Mouse (Mus musculus): ENCODE measurements around the gene Vmo1. TPM values are rescaled to one million over a fixed set of nuclear protein-coding genes. Genes with fewer than 3 reads are reported as not detected.
"Not testable (repeated sequence)": the region's sequence is repeated elsewhere in the genome, so short reads cannot be mapped to it uniquely, and the experiment has no call there.

Vmo1 gene
- polyA plus RNA-seq, 1 experiment: not detected

- H3K4me3 ChIP-seq (ENCODE audit: low read depth, low read length): peak overlapping the region; percentile 91
- peaks cover 1% of the 10 kb centered on the region for H3K4me1 ChIP-seq (ENCODE audit: control insufficient read depth, insufficient read depth, low read length)
- H3K36me3 ChIP-seq (ENCODE audit: control insufficient read depth, insufficient read depth, low read length, poor library complexity, severe bottlenecking): peaks cover 21% of the 10 kb centered on the region
- TF ChIP-seq CTCF (IDR thresholded peaks at IDR 0.05; ENCODE audit: low read depth, low read length) (no peak), POLR2A (IDR thresholded peaks at IDR 0.05; ENCODE audit: insufficient read depth, low read length) (no peak), EP300 (IDR thresholded peaks at IDR 0.05; ENCODE audit: insufficient read depth, low read depth, low read length) (no peak)
- no peaks in the 10 kb centered on the region for H3K9me3 ChIP-seq (replicated peaks; ENCODE audit: control insufficient read depth, insufficient read depth, low read length, poor library complexity, severe bottlenecking)
- H3K27me3 ChIP-seq (ENCODE audit: control insufficient read depth, insufficient read depth, low read length, poor library complexity, severe bottlenecking): no peaks in the 10 kb centered on the region
- H3K27ac ChIP-seq (ENCODE audit: insufficient read depth, low read length): no peak overlapping the region
- H3K9ac ChIP-seq (ENCODE audit: low read depth, poor library complexity, severe bottlenecking): peak overlapping the region; percentile 73
These were observed 11.3 kb upstream of the Vmo1 start for GRCm38 (mm10) chr11:70525726-70526125.

GRCm38 (mm10) chr11:70525184-70525678, 10.8 kb upstream of the Vmo1 start, which contains the start of gene Psmb6:
Psmb6 (plus strand) TSS chr11:70525367.
- H3K27me3 ChIP-seq (ENCODE audit: control insufficient read depth, insufficient read depth, low read length, poor library complexity, severe bottlenecking): no peaks in the 10 kb centered on the region
- H3K9ac ChIP-seq (ENCODE audit: low read depth, poor library complexity, severe bottlenecking): peak within 1 kb of the TSS; percentile 73
- peak; percentile 21; the same call in 1 of the 2 replicates for TF ChIP-seq EP300 (IDR thresholded peaks at IDR 0.05; ENCODE audit: insufficient read depth, low read depth, low read length)
- no peak for TF ChIP-seq CTCF (IDR thresholded peaks at IDR 0.05; ENCODE audit: low read depth, low read length)
- TF ChIP-seq POLR2A (IDR thresholded peaks at IDR 0.05; ENCODE audit: insufficient read depth, low read length): peak; percentile 87
- H3K27ac ChIP-seq (ENCODE audit: insufficient read depth, low read length): no peak within 1 kb of the TSS
- peaks cover 21% of the 10 kb centered on the region for H3K36me3 ChIP-seq (ENCODE audit: control insufficient read depth, insufficient read depth, low read length, poor library complexity, severe bottlenecking)
- peak within 1 kb of the TSS; percentile 91 for H3K4me3 ChIP-seq (ENCODE audit: low read depth, low read length)
- no peaks in the 10 kb centered on the region for H3K9me3 ChIP-seq (replicated peaks; ENCODE audit: control insufficient read depth, insufficient read depth, low read length, poor library complexity, severe bottlenecking)
- H3K4me1 ChIP-seq (ENCODE audit: control insufficient read depth, insufficient read depth, low read length): peaks cover 2% of the 10 kb centered on the region

DNA sequence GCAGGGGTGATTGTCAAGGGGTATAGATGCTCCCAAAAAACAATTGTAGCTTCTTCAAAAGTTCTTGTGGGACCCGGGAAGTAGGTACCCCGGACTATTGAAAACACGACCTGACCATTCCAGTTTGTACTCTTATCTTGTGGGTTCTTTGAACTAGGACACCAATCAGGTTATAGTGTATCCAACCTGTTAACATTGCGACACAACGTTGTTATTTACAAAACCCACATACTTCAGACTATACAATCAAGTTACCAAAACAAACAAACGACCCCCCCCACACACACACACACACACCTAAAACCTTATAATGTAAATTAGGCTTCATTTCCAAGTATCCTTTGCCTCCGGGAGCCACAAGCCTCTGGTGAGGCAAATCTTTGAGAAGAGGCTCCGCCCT, 10.4 kb upstream of the Vmo1 start:
- Histone ChIP-seq H3K4me3 (ENCODE audit: low read depth, low read length) (peak overlapping the region; percentile 33; the same call in 1 of the 2 replicates), H3K4me1 (ENCODE audit: control insufficient read depth, insufficient read depth, low read length) (peaks cover 2% of the 10 kb centered on the region), H3K9ac (ENCODE audit: low read depth, poor library complexity, severe bottlenecking) (peak overlapping the region; percentile 43), H3K36me3 (ENCODE audit: control insufficient read depth, insufficient read depth, low read length, poor library complexity, severe bottlenecking) (peaks cover 21% of the 10 kb centered on the region), H3K9me3 (replicated peaks; ENCODE audit: control insufficient read depth, insufficient read depth, low read length, poor library complexity, severe bottlenecking) (no peaks in the 10 kb centered on the region), H3K27ac (ENCODE audit: insufficient read depth, low read length) (no peak overlapping the region), H3K27me3 (ENCODE audit: control insufficient read depth, insufficient read depth, low read length, poor library complexity, severe bottlenecking) (no peaks in the 10 kb centered on the region)
- no peak for TF ChIP-seq EP300 (IDR thresholded peaks at IDR 0.05; ENCODE audit: insufficient read depth, low read depth, low read length)
- no peak for TF ChIP-seq CTCF (IDR thresholded peaks at IDR 0.05; ENCODE audit: low read depth, low read length)
- no peak for TF ChIP-seq POLR2A (IDR thresholded peaks at IDR 0.05; ENCODE audit: insufficient read depth, low read length)

DNA sequence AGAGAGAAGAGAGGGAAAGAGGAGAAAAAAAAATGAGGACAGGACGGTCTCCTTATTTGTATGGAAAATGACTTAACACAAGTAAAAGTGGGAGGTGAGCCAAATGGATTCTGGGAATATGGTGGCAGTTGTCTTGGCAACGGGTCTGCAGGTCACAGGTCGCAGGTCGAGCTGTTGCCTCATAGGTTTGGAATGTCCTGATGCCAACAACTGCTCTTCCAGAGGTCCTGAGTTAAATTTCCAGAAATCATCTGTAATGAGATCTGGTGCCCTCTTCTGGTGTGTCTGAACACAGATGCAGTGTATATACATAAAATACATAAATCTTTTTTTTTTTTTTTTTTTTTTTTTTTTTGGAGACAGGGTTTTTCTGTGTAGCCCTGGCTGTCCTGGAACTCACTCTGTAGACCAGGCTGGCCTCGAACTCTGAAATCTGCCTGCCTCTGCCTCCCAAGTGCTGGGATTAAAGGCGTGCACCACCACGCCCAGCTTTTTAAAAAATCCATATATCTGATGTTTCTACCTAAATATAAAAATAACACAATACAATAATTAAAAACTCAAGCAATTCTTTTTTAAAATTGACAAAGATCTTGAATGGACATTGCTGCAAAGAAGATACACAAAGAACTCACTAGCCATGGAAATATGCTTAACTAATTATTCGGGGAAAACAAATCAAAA, 9.0 kb upstream of the Vmo1 start:
- H3K9me3 ChIP-seq (replicated peaks; ENCODE audit: control insufficient read depth, insufficient read depth, low read length, poor library complexity, severe bottlenecking); H3K9ac ChIP-seq (ENCODE audit: low read depth, poor library complexity, severe bottlenecking); H3K27me3 ChIP-seq (ENCODE audit: control insufficient read depth, insufficient read depth, low read length, poor library complexity, severe bottlenecking); H3K4me1 ChIP-seq (ENCODE audit: control insufficient read depth, insufficient read depth, low read length); H3K4me3 ChIP-seq (ENCODE audit: low read depth, low read length); H3K27ac ChIP-seq (ENCODE audit: insufficient read depth, low read length): not testable (repeated sequence)
- H3K36me3 ChIP-seq (ENCODE audit: control insufficient read depth, insufficient read depth, low read length, poor library complexity, severe bottlenecking): peaks cover 20% of the 10 kb centered on the region

- Histone ChIP-seq H3K4me3 (ENCODE audit: low read depth, low read length) (peak overlapping the region; percentile 56), H3K27me3 (ENCODE audit: control insufficient read depth, insufficient read depth, low read length, poor library complexity, severe bottlenecking) (no peaks in the 10 kb centered on the region), H3K36me3 (ENCODE audit: control insufficient read depth, insufficient read depth, low read length, poor library complexity, severe bottlenecking) (no peaks in the 10 kb centered on the region), H3K9ac (ENCODE audit: low read depth, poor library complexity, severe bottlenecking) (peak overlapping the region; percentile 71), H3K4me1 (ENCODE audit: control insufficient read depth, insufficient read depth, low read length) (peaks cover 2% of the 10 kb centered on the region), H3K9me3 (replicated peaks; ENCODE audit: control insufficient read depth, insufficient read depth, low read length, poor library complexity, severe bottlenecking) (no peaks in the 10 kb centered on the region), H3K27ac (ENCODE audit: insufficient read depth, low read length) (no peak overlapping the region)
- TF ChIP-seq POLR2A (IDR thresholded peaks at IDR 0.05; ENCODE audit: insufficient read depth, low read length) (no peak), EP300 (IDR thresholded peaks at IDR 0.05; ENCODE audit: insufficient read depth, low read depth, low read length) (no peak), CTCF (IDR thresholded peaks at IDR 0.05; ENCODE audit: low read depth, low read length) (no peak)
These were observed 5.9 kb upstream of the Vmo1 start for GRCm38 (mm10) chr11:70520178-70520769.

DNA sequence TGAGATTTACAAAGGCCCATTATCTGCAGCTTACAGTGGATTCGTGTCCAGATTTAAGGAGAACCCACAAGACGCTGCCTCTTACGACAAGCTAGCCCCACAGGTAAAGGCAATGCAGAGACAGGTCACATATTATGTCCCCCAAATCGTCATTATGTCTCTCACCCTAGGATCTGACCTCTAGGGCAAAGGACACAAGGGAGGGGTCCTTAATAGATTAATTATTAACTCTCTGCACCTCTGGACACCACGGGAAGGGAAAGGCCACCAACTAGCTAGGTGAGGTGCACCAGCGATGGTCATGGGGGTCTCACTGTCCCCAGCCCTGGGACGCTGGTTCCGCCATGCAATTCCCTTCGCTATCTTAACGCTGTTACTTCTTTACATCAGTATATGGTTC, 4.5 kb upstream of the Vmo1 start, which contains the start of gene Gltpd2:
Gene Gltpd2 (plus strand): TSS at position 274 of the 400 bp plus-strand sequence.
- H3K4me1 ChIP-seq (ENCODE audit: control insufficient read depth, insufficient read depth, low read length): peaks cover 2% of the 10 kb centered on the region
- TF ChIP-seq EP300 (IDR thresholded peaks at IDR 0.05; ENCODE audit: insufficient read depth, low read depth, low read length) (no peak), POLR2A (IDR thresholded peaks at IDR 0.05; ENCODE audit: insufficient read depth, low read length) (no peak), CTCF (IDR thresholded peaks at IDR 0.05; ENCODE audit: low read depth, low read length) (no peak)
- no peak within 1 kb of the TSS for H3K27ac ChIP-seq (ENCODE audit: insufficient read depth, low read length)
- H3K9me3 ChIP-seq (replicated peaks; ENCODE audit: control insufficient read depth, insufficient read depth, low read length, poor library complexity, severe bottlenecking): no peaks in the 10 kb centered on the region
- peak within 1 kb of the TSS; percentile 71 for H3K9ac ChIP-seq (ENCODE audit: low read depth, poor library complexity, severe bottlenecking)
- H3K36me3 ChIP-seq (ENCODE audit: control insufficient read depth, insufficient read depth, low read length, poor library complexity, severe bottlenecking): no peaks in the 10 kb centered on the region
- no peaks in the 10 kb centered on the region for H3K27me3 ChIP-seq (ENCODE audit: control insufficient read depth, insufficient read depth, low read length, poor library complexity, severe bottlenecking)
- peak within 1 kb of the TSS; percentile 56 for H3K4me3 ChIP-seq (ENCODE audit: low read depth, low read length)

Measured in ES-Bruce4 (cell line).